Mouse (Mus musculus): ENCODE measurements around the gene Gm15217. TPM values are rescaled to one million over a fixed set of nuclear protein-coding genes. Genes with fewer than 3 reads are reported as not detected.

Gene Gm15217
- total RNA-seq, 1 experiment from 2014 or later: not detected

GRCm38 (mm10) chr14:46390249-46390775 is 11.1 kb downstream of the Gm15217 start, which contains the start of gene Bmp4:
Bmp4 (minus strand) TSS chr14:46390669.
- ATAC-seq (ENCODE audit: extremely low read depth, insufficient number of reproducible peaks, low FRiP score, poor library complexity, severe bottlenecking): no peak

DNA sequence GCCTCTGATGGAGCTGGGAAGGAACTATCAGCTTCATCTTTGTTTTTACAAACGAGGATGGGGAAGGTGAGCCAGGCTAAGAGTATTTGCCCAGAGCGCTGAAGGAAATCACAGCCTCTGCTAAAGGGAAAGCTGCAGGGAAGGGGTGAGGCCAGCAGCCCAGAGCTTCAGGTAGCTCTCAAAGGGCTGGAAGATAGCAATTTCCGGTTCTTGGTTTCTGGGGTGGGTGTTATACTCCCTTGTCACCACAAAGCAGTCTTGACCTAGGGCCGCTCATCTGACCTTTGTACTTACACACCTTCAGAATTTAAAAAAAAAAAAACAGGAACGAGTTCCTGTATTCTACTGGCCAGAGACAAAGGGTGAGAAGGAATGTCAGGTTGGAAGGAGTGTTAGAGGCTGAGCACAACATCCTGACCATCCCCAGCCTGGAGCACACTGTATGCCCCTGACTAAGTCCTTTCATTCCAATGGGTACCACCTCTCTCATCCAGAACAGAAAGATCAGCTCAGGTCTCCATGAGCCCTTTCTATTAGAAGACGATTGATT is 12.5 kb downstream of the Gm15217 start:
- ATAC-seq (ENCODE audit: extremely low read depth, insufficient number of reproducible peaks, low FRiP score, poor library complexity, severe bottlenecking): no peak

GRCm38 (mm10) chr14:46398091-46398695 is 19.0 kb downstream of the Gm15217 start:
- no peak for ATAC-seq (ENCODE audit: extremely low read depth, insufficient number of reproducible peaks, low FRiP score, poor library complexity, severe bottlenecking)

- ATAC-seq (ENCODE audit: extremely low read depth, insufficient number of reproducible peaks, low FRiP score, poor library complexity, severe bottlenecking): no peak
These were observed 20.7 kb downstream of the Gm15217 start for GRCm38 (mm10) chr14:46399925-46400324.

DNA sequence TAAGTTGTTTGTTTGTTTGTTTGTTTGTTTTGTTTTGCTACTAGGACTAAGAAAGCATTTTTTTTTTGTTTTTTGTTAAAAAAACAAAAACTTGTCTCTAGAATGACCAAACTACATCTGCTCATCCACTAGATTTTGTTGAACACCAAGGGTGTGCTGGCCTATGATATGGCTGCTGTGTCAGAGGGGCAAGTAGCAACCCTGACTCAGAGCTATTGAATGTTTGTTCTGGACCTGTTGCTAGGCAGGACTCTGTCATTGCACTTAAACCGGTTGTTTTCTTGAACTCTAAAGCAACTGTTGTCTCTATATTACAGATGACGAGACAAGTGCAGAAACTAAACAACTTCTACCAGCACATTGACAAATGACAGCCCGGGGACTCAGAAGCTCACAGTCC is 29.1 kb downstream of the Gm15217 start:
- ATAC-seq (ENCODE audit: extremely low read depth, insufficient number of reproducible peaks, low FRiP score, poor library complexity, severe bottlenecking): no peak

DNA sequence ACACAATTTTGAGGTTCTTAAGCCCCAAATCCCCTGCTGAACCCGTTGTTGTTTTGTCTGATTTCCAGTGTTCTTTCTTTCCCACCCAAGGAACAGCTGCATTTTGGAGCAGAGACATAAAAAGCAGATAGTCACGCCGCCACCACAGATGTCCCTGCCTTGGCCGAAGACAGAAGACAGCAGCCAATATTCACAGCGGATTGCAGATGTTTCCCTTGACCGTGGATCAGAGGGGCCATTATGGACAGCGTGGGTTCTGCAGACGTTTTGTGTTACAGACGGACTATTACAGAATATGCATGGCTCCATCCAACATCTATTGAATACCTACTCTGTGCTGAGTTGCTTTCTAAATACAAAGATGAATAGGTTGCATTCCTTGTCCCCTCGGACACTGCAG is 29.8 kb downstream of the Gm15217 start:
- ATAC-seq (ENCODE audit: extremely low read depth, insufficient number of reproducible peaks, low FRiP score, poor library complexity, severe bottlenecking): no peak

DNA sequence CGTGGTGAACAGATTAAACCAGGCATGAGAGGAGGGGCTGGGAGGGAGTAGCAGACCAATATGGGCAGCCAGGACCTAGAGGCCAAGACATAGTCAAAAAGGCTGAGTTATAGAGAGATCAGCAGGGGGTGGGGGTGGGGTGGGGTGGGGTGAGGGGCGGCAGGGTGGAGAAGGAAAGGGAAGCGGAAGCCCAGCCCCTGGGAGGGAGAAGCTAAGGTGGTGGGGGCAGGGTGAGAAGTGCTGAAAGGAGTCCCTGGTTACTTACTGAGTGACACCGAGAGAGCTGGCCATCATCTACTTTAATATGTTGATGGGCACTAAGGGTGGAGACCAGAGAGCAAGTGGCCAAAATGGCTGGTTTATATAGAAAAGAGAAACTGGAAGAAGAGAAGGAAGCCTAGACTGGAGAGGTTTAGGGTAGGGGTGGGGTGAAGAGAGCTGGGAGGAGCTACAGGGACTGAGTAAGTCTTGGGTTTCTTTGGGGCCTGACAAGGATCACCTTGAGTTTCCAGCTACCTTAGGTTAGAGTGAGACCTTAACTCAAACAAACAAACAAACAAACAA is 31.4 kb downstream of the Gm15217 start:
- ATAC-seq (ENCODE audit: extremely low read depth, insufficient number of reproducible peaks, low FRiP score, poor library complexity, severe bottlenecking): no peak

- no peak for ATAC-seq (ENCODE audit: extremely low read depth, insufficient number of reproducible peaks, low FRiP score, poor library complexity, severe bottlenecking)
These were observed 33.3 kb downstream of the Gm15217 start for GRCm38 (mm10) chr14:46412497-46413000.

DNA sequence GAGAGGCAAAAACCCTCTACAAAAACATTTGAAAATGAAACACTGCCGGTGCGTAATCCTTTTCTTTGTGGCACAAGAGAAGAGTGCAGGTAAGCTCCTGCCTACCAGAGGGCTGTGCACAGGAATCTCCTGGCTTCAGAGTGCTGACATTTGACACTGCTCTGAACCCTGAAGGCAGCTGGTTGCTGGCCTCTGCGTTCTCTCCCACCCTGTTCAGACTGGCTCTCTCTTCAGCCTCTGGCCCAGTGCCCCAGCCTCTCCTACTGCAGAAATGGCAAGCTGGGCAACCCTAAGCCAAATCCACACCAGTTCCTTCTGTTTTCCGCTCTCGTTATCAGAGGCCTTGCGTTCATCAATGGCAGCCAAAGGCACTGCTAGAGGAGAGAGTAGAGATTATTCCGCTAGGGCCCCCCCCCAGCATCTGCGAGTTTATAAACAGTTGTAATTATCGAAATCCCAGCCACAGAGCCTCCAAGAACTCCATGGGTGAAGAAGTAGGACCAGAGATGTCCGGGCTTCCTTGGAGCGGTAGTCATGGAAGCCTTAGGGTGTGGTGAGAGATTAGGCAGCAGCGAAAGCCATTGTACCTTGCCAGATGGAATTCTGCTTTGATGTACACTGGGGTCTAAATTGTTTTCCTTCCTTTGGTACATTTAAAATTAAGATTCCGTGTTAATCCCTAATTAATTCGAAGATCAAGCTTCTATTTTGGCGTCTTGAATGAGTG is 39.3 kb downstream of the Gm15217 start:
- no peak for ATAC-seq (ENCODE audit: extremely low read depth, insufficient number of reproducible peaks, low FRiP score, poor library complexity, severe bottlenecking)

DNA sequence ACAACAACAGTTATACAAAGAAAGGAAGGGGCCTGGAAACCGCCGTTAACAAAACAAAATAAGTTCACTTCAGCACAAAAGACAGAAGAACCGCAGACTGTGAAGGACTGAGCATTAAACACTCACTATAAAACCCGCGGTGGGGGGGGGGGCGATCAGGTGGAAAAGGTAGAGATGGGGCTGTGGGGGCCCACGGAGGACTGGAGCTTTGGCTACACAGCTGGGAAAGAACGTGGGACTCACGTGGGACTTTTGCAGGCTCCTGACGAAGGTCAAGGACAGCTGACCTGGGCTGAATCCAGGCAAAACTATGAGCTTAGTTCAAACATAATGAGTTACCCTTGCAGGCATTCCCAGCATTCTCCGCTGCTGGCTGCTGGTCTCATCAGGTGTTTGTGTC is 40.1 kb downstream of the Gm15217 start:
- ATAC-seq (ENCODE audit: extremely low read depth, insufficient number of reproducible peaks, low FRiP score, poor library complexity, severe bottlenecking): no peak

DNA sequence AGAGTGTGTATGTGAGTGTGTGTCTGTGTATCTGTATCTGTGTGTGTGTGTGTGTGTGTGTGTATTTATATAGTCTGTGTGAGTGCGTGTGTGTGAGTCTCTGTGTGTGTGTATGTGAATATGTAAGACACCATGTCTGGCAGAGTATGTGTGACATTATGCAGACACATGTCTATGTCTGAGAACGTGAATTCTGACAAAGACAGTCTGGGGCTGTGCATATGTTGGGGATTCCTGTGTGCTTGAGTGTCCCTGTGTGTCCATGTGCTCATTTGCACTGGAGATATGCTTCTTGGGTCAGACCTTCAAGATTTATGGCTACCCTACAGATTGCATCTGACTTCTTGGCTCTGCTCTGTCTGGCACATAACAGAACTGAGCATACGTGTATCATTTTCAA is 42.6 kb downstream of the Gm15217 start:
- ATAC-seq (ENCODE audit: extremely low read depth, insufficient number of reproducible peaks, low FRiP score, poor library complexity, severe bottlenecking): no peak

- no peak for ATAC-seq (ENCODE audit: extremely low read depth, insufficient number of reproducible peaks, low FRiP score, poor library complexity, severe bottlenecking)
These were observed 48.0 kb downstream of the Gm15217 start for GRCm38 (mm10) chr14:46427251-46427650.

GRCm38 (mm10) chr14:46430231-46430630 is 51.0 kb downstream of the Gm15217 start:
- no peak for ATAC-seq (ENCODE audit: extremely low read depth, insufficient number of reproducible peaks, low FRiP score, poor library complexity, severe bottlenecking)

Other genes with a start within 250 kb of the Gm15217 start
- gene Bmp4, start 11.3 kb downstream of the Gm15217 start, total RNA-seq (2017): not detected in 2 replicates